Mouse (Mus musculus) liver, postnatal 0 days (tissue): Measurements from ENCODE around the gene Hoxd10. TPM values are rescaled to one million over a fixed set of nuclear protein-coding genes. Genes with fewer than 3 reads are reported as not detected.

ENCODE experiments used
- ATAC-seq: fragments of 200-750 bp; cut with Nextera tagmentation; 2 replicates; pipeline ENCODE4 v1.8.0; 2017; ENCODE audit warnings: mild to moderate bottlenecking, moderate library complexity
- DNase-seq: peaks from one replicate; pipeline ENCODE4 v3.0.0-alpha.2; 2016
- H3K27ac ChIP-seq: fragments of 300-500 bp; sonication (generic); 2 replicates; pipeline ENCODE4 v1.5.1; 2014; ENCODE audit warnings: antibody characterized with exemption, moderate library complexity, mild to moderate bottlenecking, low read depth
- H3K27me3 ChIP-seq: fragments of 300-500 bp; sonication (generic); 2 replicates; pipeline ENCODE4 v1.6.1; 2014; ENCODE audit warnings: low read length, control low read depth, mixed read lengths; ENCODE audit not compliant: insufficient read depth
- H3K36me3 ChIP-seq: fragments of 300-500 bp; sonication (generic); replicated peaks from 2 replicates; pipeline ENCODE4 v1.6.1; 2014; ENCODE audit warnings: mild to moderate bottlenecking, control low read depth, low read length, moderate library complexity, mixed read lengths; ENCODE audit not compliant: insufficient read depth
- H3K4me1 ChIP-seq: fragments of 300-500 bp; sonication (generic); 2 replicates; pipeline ENCODE4 v1.6.1; 2014; ENCODE audit warnings: antibody characterized with exemption, mild to moderate bottlenecking, control low read depth; ENCODE audit not compliant: insufficient read depth
- H3K4me2 ChIP-seq: fragments of 300-500 bp; sonication (generic); 2 replicates; pipeline ENCODE4 v1.6.1; 2014; ENCODE audit warnings: low read depth, mild to moderate bottlenecking, low read length, moderate library complexity, mixed read lengths
- H3K4me3 ChIP-seq: fragments of 300-500 bp; sonication (generic); 2 replicates; pipeline ENCODE4 v1.5.1; 2014; ENCODE audit warnings: low read depth, low read length
- H3K9ac ChIP-seq: fragments of 300-500 bp; sonication (generic); replicated peaks from 2 replicates; pipeline ENCODE4 v1.6.1; 2014; ENCODE audit warnings: mild to moderate bottlenecking, moderate library complexity
- H3K9me3 ChIP-seq: fragments of 300-500 bp; sonication (generic); 2 replicates; pipeline ENCODE4 v1.6.1; 2016; ENCODE audit warnings: mild to moderate bottlenecking, control low read depth, low read length, mixed read lengths
- CTCF ChIP-seq: sonication (generic); IDR thresholded peaks from 2 replicates; pipeline ENCODE4 v1.5.1; 2016; ENCODE audit warnings: antibody characterized with exemption, low read depth
- EP300 ChIP-seq: IDR thresholded peaks from 2 replicates; pipeline ENCODE4 v1.6.1; 2016; ENCODE audit warnings: antibody characterized with exemption, low read depth, mild to moderate bottlenecking
- WGBS: fragments of 180-500 bp; shearing (Covaris S2); extraction: QIAGEN DNeasy Blood & Tissue Kit; methylation state at CpG from one replicate; pipeline ENCODE4 v1.1.7; 2014; ENCODE audit not compliant: insufficient replicate concordance; 5-methylcytosine and 5-hydroxymethylcytosine counted together
- polyA plus RNA-seq: library from polyadenylated mRNA; unstranded; fragments of >200 nt; fragmentation: Nextera tagmentation; extraction: Ambion mirVana; gene quantifications from 2 replicates; pipeline ENCODE4 v1.2.1, GENCODE M21; 2015

The Hoxd10 gene
- polyA plus RNA-seq, 1 experiment from 2014 or later: not detected

DNA sequence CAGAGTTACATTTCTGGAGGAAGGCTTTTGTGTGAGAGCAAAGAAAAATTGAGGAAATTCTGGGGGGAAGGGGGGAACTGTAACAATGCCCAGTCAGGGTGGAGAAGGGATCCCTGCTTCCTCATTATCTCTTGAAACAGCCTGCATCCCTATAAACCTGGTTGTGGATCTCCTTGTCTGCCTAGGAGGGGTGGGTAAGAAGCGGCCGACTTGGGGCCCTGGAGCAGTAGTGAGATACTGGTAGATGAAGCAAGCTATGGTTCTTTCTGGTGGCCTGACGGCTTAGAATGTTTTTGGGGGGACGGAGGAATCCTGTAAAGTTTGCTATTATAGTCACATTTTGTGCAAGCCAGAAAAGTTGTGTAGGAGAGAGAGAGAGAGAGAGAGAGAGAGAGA lies 1.7 kb downstream of the Hoxd10 start:
- H3K27ac ChIP-seq: no peak overlapping the region
- no peak overlapping the region for H3K9ac ChIP-seq
- no peak overlapping the region for H3K4me2 ChIP-seq
- peaks cover 9% of the 10 kb centered on the region for H3K4me1 ChIP-seq
- DNase-seq (no peak), ATAC-seq (no peak)
- 14% methylated on average over 4 of the region's 4 CpGs for WGBS
- TF ChIP-seq CTCF: no peak
- no peak for TF ChIP-seq EP300
- no peak overlapping the region for H3K4me3 ChIP-seq
- peaks cover 100% of the 10 kb centered on the region for H3K27me3 ChIP-seq
- no peaks in the 10 kb centered on the region for H3K9me3 ChIP-seq
- no peaks in the 10 kb centered on the region for H3K36me3 ChIP-seq

- H3K4me2 ChIP-seq: no peak overlapping the region
- no peak overlapping the region for H3K27ac ChIP-seq
- peaks cover 11% of the 10 kb centered on the region for H3K4me1 ChIP-seq
- H3K4me3 ChIP-seq: no peak overlapping the region
- H3K9me3 ChIP-seq: no peaks in the 10 kb centered on the region
- no peaks in the 10 kb centered on the region for H3K36me3 ChIP-seq
- peaks cover 100% of the 10 kb centered on the region for H3K27me3 ChIP-seq
- no peak for DNase-seq
- H3K9ac ChIP-seq: no peak overlapping the region
- no peak for ATAC-seq
- 4% methylated on average over 16 of the region's 16 CpGs for WGBS
- TF ChIP-seq CTCF (peak; percentile 40), EP300 (no peak)
Measured at GRCm38 (mm10) chr2:74694066-74694465, 2.3 kb downstream of the Hoxd10 start.

- H3K9me3 ChIP-seq: no peaks in the 10 kb centered on the region
- TF ChIP-seq EP300 (no peak), CTCF (no peak)
- H3K27me3 ChIP-seq: peaks cover 100% of the 10 kb centered on the region
- H3K4me2 ChIP-seq: no peak overlapping the region
- no peak overlapping the region for H3K4me3 ChIP-seq
- no peaks in the 10 kb centered on the region for H3K36me3 ChIP-seq
- no peak for ATAC-seq
- DNase-seq: no peak
- H3K4me1 ChIP-seq: peaks cover 11% of the 10 kb centered on the region
- WGBS: 17% methylated on average over 1 of the region's 1 CpGs
- no peak overlapping the region for H3K9ac ChIP-seq
- H3K27ac ChIP-seq: no peak overlapping the region
Measured at GRCm38 (mm10) chr2:74695383-74695782, 3.7 kb downstream of the Hoxd10 start.

GRCm38 (mm10) chr2:74695813-74696430 lies 4.2 kb downstream of the Hoxd10 start:
- TF ChIP-seq EP300: no peak
- TF ChIP-seq CTCF: no peak
- Histone ChIP-seq H3K4me2 (no peak overlapping the region), H3K27ac (no peak overlapping the region), H3K9me3 (no peaks in the 10 kb centered on the region), H3K9ac (no peak overlapping the region), H3K4me1 (peaks cover 11% of the 10 kb centered on the region), H3K27me3 (peaks cover 100% of the 10 kb centered on the region), H3K36me3 (no peaks in the 10 kb centered on the region), H3K4me3 (no peak overlapping the region)
- no peak for ATAC-seq
- no peak for DNase-seq
- WGBS: 14% methylated on average over 7 of the region's 7 CpGs

- H3K4me1 ChIP-seq: peaks cover 11% of the 10 kb centered on the region
- whole genome bisulfite sequencing: 5% methylated on average over 34 of the region's 34 CpGs
- no peak for TF ChIP-seq EP300
- no peak for TF ChIP-seq CTCF
Measured at GRCm38 (mm10) chr2:74696442-74697335, 5.0 kb downstream of the Hoxd10 start.

GRCm38 (mm10) chr2:74697567-74698121 lies 5.9 kb downstream of the Hoxd10 start, which contains the start of gene Hoxd9:
TSS of gene Hoxd9 (plus strand) at chr2:74697727.
- no peak within 1 kb of the TSS for H3K9ac ChIP-seq
- WGBS: 2% methylated on average over 43 of the region's 43 CpGs
- H3K27me3 ChIP-seq: peaks cover 98% of the 10 kb centered on the region
- ATAC-seq (peak; percentile 44; the same call in 1 of the 2 replicates), DNase-seq (no peak)
- TF ChIP-seq EP300: no peak
- TF ChIP-seq CTCF: no peak
- peaks cover 11% of the 10 kb centered on the region for H3K4me1 ChIP-seq
- no peaks in the 10 kb centered on the region for H3K36me3 ChIP-seq
- no peak within 1 kb of the TSS for H3K27ac ChIP-seq
- peak within 1 kb of the TSS; percentile 35 for H3K4me3 ChIP-seq
- H3K4me2 ChIP-seq: peak within 1 kb of the TSS; percentile 58
- H3K9me3 ChIP-seq: no peaks in the 10 kb centered on the region

More at GRCm38 (mm10) chr2:74696442-74697335, 5.0 kb downstream of the Hoxd10 start:
- H3K9ac ChIP-seq: no peak overlapping the region
- H3K27me3 ChIP-seq: peaks cover 100% of the 10 kb centered on the region
- no peak for ATAC-seq
- H3K4me3 ChIP-seq: no peak overlapping the region
- H3K36me3 ChIP-seq: no peaks in the 10 kb centered on the region
- DNase-seq: no peak
- no peak overlapping the region for H3K27ac ChIP-seq
- no peaks in the 10 kb centered on the region for H3K9me3 ChIP-seq
- H3K4me2 ChIP-seq: no peak overlapping the region
